ENCODE assay signal across 9 mouse cellular contexts in genomic region chr5:113155133-113155532, GRCm38 (mm10).
DNase-seq lines count a peak whose midpoint lies in the region; ATAC-seq lines count a peak whose summit lies in the region.
"Had no signal": no experiment of that assay in that cellular context is flagged by ENCODE, and none has a peak within 500 bp of the region (broad histone marks: within the 10 kb centered on the region; RNA-seq: fewer than 3 reads in every experiment).

No protein-coding gene starts in this region.

- intact Hi-C loops in heart, postnatal 10 days (cut with DNase I), result loop anchor here (1.0 to 10.0 kb wide), 2 partner anchors 56 to 280 kb away; no protein-coding TSS in a partner anchor

- H3K4me3 ChIP-seq in heart, embryonic 12.5 days, result no peak overlapping the region
- no peak overlapping the region for H3K4me3 ChIP-seq in embryonic facial prominence, embryonic 10.5 days

- no peak overlapping the region for H3K4me2 ChIP-seq in heart, embryonic 12.5 days

- no peak for ATAC-seq in heart, embryonic 12.5 days (ENCODE audit: insufficient number of reproducible peaks, low FRiP score)
- ATAC-seq in megakaryocyte progenitor cell, adult 5-6 weeks (replicated peaks; ENCODE audit: poor library complexity), result peak; percentile 56
- ATAC-seq: Patski had no signal

- H3K4me1 ChIP-seq in heart, embryonic 12.5 days (replicated peaks), result peaks cover 73% of the 10 kb centered on the region
- H3K4me1 ChIP-seq in embryonic facial prominence, embryonic 10.5 days, result peaks cover 79% of the 10 kb centered on the region

- H3K27me3 ChIP-seq in heart, embryonic 12.5 days (replicated peaks), result no peaks in the 10 kb centered on the region
- no peaks in the 10 kb centered on the region for H3K27me3 ChIP-seq in embryonic facial prominence, embryonic 10.5 days (replicated peaks; ENCODE audit: low read depth, poor library complexity, severe bottlenecking)
- H3K27me3 ChIP-seq: Patski had no signal

- DNase-seq in heart, adult 11 months, result peak; percentile 97
- DNase-seq in adrenal gland, postnatal 14 days, result peak; percentile 88
- peak; percentile 85 for DNase-seq in embryonic facial prominence, embryonic 10.5 days (ENCODE audit: low spot score)
- peak; percentile 88 to 93 for DNase-seq in heart, postnatal 10 days
- peak; percentile 73 for DNase-seq in left cerebral cortex, adult 11 months (ENCODE audit: low spot score)
- DNase-seq in spleen, postnatal 36 days (ENCODE audit: low spot score in 2 of 2), result peak; percentile 49 to 51

- H3K36me3 ChIP-seq in heart, embryonic 12.5 days, result no peaks in the 10 kb centered on the region
- no peaks in the 10 kb centered on the region for H3K36me3 ChIP-seq in embryonic facial prominence, embryonic 10.5 days (replicated peaks)

- no peak overlapping the region for H3K9ac ChIP-seq in heart, embryonic 12.5 days

- H3K27ac ChIP-seq in heart, embryonic 12.5 days (ENCODE audit: poor library complexity, severe bottlenecking), result no peak overlapping the region
- H3K27ac ChIP-seq in embryonic facial prominence, embryonic 10.5 days (replicated peaks), result no peak overlapping the region; the same call in 1 of the 2 replicates

- H3K9me3 ChIP-seq in heart, embryonic 12.5 days (replicated peaks), result no peaks in the 10 kb centered on the region
- no peaks in the 10 kb centered on the region for H3K9me3 ChIP-seq in embryonic facial prominence, embryonic 10.5 days

- 4% methylated on average over 8 of the region's 8 CpGs for WGBS in heart, embryonic 12.5 days
- 5% methylated on average over 8 of the region's 8 CpGs for WGBS in embryonic facial prominence, embryonic 10.5 days
